Mouse (Mus musculus) cerebral cortex, adult 2 months (tissue): ENCODE data around the gene 1700012A03Rik.

ENCODE experiments used
- WGBS: fragments of 180-500 bp; shearing (Covaris S2); methylation state at CpG from one replicate; pipeline ENCODE4 v1.1.7; 2018; 5-methylcytosine and 5-hydroxymethylcytosine counted together

1700012A03Rik gene

DNA sequence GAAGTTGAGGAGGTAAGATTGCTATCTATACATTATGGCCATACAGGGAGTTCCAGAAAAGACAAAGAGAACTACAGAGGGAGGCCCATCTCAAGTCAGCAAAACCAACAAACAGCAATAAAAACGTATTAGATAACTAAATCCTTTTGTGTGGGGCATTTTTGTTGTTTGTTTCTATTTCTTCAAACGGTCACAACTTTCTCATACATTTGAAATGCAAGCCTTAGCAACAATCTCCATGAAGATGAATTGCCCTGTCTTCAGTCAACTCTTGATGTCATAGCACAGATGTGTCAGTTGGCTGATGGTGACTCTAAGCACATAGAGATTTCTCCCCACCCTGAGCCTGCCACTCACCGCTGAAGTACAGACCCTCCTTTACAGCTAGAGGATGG lies at the start of gene 1700012A03Rik:
Gene 1700012A03Rik, plus strand, starts transcription at position 296 of the 395 bp plus-strand sequence.
- 81% methylated on average over 3 of the region's 3 CpGs for WGBS

DNA sequence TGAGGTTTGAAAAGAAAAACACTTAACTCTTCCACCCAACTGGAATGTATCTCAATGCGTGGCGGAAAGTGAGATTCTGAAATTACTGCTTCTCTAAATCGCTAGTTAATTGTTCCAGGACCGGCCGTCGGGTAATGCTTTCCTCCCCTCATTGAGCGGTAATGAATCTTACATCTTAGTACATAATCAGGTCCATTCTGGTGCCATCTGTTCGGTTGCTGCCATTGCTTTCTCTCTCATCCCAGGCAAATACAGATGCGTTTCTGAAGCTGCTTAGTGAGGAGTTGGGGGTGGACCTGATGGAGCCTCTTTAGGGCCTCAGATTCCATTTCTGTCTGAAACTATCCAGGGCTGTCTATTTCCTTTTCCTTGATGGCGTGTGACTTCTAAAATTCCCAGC lies 45.8 kb upstream of the 1700012A03Rik start:
- 75% methylated on average over 10 of the region's 10 CpGs for WGBS

GRCm38 (mm10) chr6:32005914-32006313 lies 44.1 kb upstream of the 1700012A03Rik start:
- whole genome bisulfite sequencing, result 74% methylated on average over 2 of the region's 2 CpGs

- WGBS, result 78% methylated on average over 6 of the region's 6 CpGs
Observed at GRCm38 (mm10) chr6:32006382-32006781, 43.7 kb upstream of the 1700012A03Rik start.

GRCm38 (mm10) chr6:32007336-32007735 lies 42.7 kb upstream of the 1700012A03Rik start:
- 72% methylated on average over 3 of the region's 3 CpGs for WGBS

GRCm38 (mm10) chr6:32016841-32017240 lies 33.2 kb upstream of the 1700012A03Rik start:
- WGBS, result 68% methylated on average over 7 of the region's 7 CpGs

DNA sequence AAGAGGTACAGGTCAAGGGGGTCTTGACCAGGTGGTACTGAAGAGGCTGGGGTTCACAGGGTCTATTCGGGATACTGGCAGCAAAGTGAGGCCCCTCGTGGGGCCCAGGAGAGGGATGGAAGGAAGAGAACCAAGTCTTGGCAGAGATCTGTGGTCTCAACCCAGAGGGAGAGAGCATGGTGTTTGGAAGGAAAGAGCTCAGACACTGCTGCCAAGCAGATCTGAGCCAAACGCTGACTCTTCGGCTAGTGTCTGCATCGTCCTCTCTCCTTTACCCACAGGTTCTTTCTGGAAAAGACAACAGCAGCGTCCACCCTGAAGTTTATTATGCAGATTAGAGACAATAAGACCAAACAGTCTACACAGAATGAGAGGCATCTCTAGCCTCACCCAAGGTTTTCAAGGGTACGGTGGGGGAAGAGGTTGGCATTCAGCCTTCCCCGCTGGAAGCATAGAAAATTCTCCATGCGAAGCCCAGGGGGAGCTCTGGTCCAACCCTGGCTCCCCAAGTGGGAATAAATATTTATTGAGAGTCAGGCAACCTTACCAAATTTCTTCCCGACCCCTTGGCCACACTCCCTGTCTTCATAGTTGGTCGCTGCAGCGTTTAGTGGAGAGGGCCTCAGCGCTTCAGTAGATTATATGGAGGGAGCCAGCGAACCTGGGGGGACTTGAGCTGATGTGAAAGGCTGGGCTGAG lies 32.5 kb upstream of the 1700012A03Rik start:
- WGBS, result 52% methylated on average over 14 of the region's 14 CpGs

DNA sequence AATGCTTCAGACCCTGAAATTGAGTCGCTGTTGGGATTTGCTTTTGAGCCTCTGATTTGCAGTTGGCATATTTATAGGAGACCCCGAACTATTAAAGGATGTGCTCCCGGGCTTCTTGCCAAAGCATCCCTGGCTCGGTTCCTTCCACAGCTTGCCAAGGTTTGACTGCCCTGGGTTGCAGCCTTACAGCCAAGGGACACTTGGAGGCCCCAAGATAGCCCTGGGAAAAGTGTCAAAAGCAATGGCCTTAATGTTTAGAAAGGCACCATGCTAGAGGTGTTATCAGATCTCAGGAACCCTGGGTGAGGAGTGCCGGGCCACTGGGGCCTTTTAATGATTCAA lies 32.0 kb upstream of the 1700012A03Rik start:
- 28% methylated on average over 5 of the region's 5 CpGs for WGBS

GRCm38 (mm10) chr6:32021853-32022536 lies 28.1 kb upstream of the 1700012A03Rik start:
- WGBS, result 69% methylated on average over 10 of the region's 10 CpGs

- 97% methylated on average over 1 of the region's 1 CpGs for WGBS
Observed at GRCm38 (mm10) chr6:32022537-32022869, 27.5 kb upstream of the 1700012A03Rik start.

DNA sequence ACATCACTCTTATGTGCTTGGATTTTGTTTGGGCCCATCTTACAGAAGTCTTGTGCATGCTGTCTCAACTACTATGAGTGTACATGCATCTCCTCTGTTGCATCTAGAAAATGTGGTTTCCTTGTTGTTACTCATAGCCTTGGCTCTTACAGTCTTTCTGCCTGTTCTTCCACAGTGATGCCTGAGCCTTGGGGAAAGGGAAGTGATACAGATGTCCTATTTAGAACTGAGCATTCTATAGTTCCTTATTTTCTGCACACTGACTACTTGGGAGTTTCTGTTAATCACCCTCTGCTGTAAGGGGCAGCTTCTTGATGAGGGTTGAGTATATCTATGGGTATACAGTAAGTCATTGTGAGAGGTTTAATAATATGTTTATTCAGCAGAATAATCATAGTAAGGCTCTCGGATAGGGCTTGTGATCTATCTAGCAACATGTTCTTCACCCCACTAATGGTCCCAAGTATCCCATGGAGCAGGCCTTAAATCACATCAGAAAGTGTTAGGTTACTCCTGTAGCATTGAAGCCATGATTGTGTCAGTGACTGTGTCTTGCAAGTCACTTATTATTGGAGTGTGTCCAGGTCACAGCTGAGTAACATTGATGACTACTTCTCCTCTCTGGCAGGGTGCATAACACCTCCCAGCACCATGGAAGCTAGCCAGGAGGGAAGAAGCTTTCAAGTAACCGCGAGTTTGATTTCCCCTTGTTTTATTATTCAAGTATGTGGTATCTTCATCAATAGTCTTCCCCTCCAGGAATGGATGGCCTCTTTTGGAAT lies 21.6 kb upstream of the 1700012A03Rik start:
- WGBS, result 74% methylated on average over 3 of the region's 3 CpGs

DNA sequence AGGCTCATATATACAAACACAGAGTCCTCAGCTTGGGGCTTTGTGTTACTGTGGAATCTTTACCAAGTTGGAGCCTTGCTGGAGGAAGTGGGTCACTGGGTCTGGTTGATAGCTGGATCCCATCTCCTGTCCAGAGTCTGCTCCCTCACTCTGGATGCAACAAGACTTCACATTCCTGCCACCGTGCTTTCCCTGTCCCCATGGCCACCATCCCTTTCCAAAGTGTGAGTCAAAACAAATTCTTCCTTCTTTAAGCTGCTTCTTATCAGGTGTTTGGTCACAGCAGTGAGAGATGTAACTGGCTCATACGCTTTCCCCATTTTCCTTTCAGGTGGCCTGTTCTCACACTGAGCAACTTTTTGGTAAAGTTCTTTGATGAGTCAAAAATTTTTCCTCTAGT lies 15.8 kb upstream of the 1700012A03Rik start:
- 82% methylated on average over 2 of the region's 2 CpGs for WGBS

DNA sequence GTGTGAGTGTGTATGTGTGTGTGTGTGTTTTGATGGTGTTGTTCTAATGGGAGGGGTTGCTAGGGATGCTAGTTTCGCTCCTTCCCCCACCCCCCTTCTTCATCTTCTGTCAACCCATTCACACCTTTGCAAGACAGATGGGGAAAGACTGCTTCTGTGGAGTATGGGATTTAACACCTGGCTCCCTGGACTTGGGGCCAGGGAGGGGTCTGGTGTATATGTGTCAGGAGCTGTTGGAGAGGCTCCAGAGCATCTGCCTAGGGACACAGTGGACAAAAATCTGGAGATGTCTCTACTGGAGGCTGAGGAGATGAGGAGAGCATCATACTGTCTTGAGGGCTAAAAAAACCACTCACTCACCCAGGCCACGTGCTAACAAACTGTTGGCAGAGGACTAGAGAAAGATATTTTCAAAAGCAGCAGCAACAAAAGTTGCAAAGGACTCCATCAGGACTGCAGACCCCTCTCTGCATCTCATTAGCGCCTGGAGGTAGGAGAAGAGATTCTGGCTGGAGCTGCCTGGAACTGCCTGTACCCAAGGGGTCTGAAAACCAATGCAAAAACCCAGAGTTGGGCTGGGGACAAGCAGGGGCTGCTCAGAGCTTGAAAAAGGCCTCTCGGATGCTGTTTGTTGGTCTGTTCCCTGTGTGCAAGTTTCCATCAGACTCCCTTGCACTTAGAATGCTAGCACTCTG lies 643 bp upstream of the 1700012A03Rik start:
- 56% methylated on average over 4 of the region's 4 CpGs for WGBS

GRCm38 (mm10) chr6:32052135-32052915 lies 2.3 kb downstream of the 1700012A03Rik start:
- WGBS, result 57% methylated on average over 6 of the region's 6 CpGs

GRCm38 (mm10) chr6:32056525-32056924 lies 6.5 kb downstream of the 1700012A03Rik start:
- WGBS, result 28% methylated on average over 2 of the region's 2 CpGs

- 92% methylated on average over 2 of the region's 2 CpGs for WGBS
Observed at GRCm38 (mm10) chr6:32058571-32058970, 8.5 kb downstream of the 1700012A03Rik start.

DNA sequence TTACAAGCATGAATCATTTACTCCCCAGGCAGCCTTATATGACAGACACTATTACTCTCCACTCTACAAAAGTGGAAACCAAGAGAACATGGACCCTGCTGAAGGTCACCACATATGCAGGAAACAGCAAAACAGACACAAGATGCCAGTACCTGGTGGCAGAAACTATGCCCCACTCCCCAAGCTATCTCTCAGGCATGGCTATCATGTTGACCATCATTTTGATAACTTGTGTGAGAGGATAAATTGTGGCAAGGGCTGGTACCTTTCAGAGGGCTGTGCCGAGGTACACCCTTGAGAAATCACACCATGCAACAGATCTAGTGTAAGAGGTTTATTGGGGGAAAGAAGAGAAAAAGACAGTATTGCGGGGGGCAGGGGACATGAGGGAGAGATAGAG lies 10.6 kb downstream of the 1700012A03Rik start:
- 99% methylated on average over 2 of the region's 2 CpGs for WGBS

DNA sequence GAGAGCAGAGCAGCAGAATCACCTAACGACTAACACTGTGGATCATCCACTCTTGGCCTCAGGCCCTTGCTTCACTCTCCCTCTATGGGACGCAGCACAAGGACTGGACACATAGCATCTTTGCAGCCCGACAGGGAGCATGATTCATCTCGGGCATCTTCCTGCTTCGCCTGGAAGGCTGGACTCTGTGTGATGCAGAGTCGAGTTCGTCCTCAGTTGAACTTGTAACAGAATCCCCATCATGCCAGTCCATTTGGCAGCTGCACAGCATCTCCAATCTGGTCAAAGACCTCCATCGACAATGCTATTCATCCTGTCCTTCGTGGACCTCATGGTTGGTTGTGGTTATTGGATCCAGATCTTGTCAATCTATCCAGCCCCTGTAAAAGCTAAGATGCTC lies 11.2 kb downstream of the 1700012A03Rik start:
- WGBS, result 65% methylated on average over 9 of the region's 9 CpGs

DNA sequence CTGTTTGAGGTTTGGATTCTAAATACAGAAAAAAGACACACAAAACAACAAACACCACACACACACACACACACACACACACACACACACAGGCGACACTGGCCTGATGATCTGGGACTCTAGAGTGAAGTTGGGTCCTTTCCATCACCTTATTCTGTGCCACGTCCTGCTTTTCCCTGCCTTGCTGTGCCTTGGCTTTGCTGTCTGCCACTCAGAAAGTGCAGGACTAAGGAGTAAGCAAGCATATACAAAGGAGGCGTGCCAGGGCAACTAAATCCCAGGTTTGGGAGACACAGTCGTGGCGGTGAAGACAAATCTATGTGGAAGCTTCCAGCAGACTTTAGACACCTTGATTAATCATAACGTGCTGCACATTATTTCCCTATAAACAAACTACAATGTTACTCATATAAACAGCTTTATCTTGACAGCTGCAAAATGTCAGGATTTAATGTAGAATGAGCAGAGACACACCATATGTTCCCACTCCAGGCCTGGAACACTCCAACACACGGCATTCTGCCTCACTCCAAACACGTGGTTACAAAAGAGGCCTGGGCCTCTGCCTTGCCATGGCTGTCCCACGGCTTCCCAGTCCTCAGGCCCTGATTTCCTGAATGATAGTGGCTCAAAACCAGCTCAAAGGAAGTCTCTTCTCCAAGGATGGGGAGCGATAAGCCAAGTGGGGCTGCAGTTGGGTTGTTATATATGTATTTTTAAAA lies 15.9 kb downstream of the 1700012A03Rik start:
- WGBS, result 73% methylated on average over 10 of the region's 10 CpGs

DNA sequence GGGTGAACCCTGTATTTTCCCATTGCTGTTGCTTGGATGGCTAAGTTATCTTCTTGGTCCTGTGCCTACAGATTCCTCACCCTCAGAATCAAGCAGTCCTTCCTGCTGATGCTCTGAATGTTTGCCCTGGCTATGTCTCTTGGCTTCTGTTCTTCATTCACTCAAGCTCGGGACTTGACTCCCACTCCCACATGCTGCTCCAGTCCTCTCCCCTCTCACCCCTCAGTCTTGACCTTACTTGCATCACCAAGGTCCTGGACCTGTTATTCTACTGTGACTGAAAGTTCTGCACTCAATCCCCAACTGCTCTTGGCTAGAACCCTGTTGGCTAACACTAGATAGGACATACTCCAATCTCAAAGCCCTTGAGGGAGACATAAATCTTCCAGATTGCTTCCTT lies 22.1 kb downstream of the 1700012A03Rik start:
- WGBS, result 62% methylated on average over 1 of the region's 1 CpGs

DNA sequence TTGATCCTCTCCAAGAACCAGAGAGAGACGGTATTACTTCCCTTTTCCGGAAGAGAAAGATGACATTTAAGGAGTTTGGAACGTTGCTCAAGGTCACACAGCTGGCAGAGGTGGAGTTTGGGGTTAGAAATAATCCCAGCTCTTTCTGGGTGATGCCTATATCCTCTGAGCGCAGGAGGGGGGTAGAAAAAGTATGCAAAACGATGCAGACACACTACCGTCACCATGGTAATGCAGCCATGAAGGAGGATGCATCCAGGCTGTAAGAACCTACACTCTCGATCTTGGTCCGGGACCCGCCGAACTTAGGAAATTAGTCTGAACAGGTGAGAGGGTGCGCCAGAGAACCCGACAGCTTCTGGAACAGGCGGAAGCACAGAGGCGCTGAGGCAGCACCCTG lies 43.3 kb downstream of the 1700012A03Rik start:
- 89% methylated on average over 12 of the region's 14 CpGs for WGBS
